Mouse (Mus musculus) heart, adult 9 months (tissue): ENCODE data around the gene Fndc9.

Experiments
- DNase-seq, 2 experiments: peaks; one replicate each; pipeline ENCODE4 v3.0.0; 2022; ENCODE audit warnings: low spot score in 2 of 2

The Fndc9 gene

GRCm38 (mm10) chr11:46235334-46235733 is at the start of gene Fndc9:
TSS of gene Fndc9 (plus strand) at chr11:46235531.
- no peak for DNase-seq

- DNase-seq: no peak
These were observed 47.0 kb upstream of the Fndc9 start for GRCm38 (mm10) chr11:46188283-46188682.

- DNase-seq: no peak
These were observed 41.2 kb upstream of the Fndc9 start for GRCm38 (mm10) chr11:46194175-46194574.

GRCm38 (mm10) chr11:46200664-46201063 is 34.7 kb upstream of the Fndc9 start:
- no peak for DNase-seq

- DNase-seq: no peak
These were observed 33.4 kb upstream of the Fndc9 start for GRCm38 (mm10) chr11:46201636-46202546.

- DNase-seq: no peak
These were observed 32.8 kb upstream of the Fndc9 start for GRCm38 (mm10) chr11:46202547-46202887.

- no peak for DNase-seq
These were observed 30.5 kb upstream of the Fndc9 start for GRCm38 (mm10) chr11:46204841-46205240.

GRCm38 (mm10) chr11:46205639-46206409 is 29.5 kb upstream of the Fndc9 start:
- DNase-seq: no peak

GRCm38 (mm10) chr11:46209884-46210283 is 25.4 kb upstream of the Fndc9 start:
- DNase-seq: no peak

- no peak for DNase-seq
These were observed 23.5 kb upstream of the Fndc9 start for GRCm38 (mm10) chr11:46211858-46212257.

GRCm38 (mm10) chr11:46213844-46214243 is 21.5 kb upstream of the Fndc9 start:
- no peak for DNase-seq

GRCm38 (mm10) chr11:46214368-46215230 is 20.7 kb upstream of the Fndc9 start:
- peak in 1 of 2 experiments; percentile 11 for DNase-seq

GRCm38 (mm10) chr11:46215354-46215753 is 20.0 kb upstream of the Fndc9 start:
- peak; percentile 38 to 63 for DNase-seq

GRCm38 (mm10) chr11:46216669-46217068 is 18.7 kb upstream of the Fndc9 start:
- DNase-seq: no peak

GRCm38 (mm10) chr11:46217686-46218085 is 17.6 kb upstream of the Fndc9 start:
- DNase-seq: no peak

GRCm38 (mm10) chr11:46218584-46218983 is 16.7 kb upstream of the Fndc9 start:
- no peak for DNase-seq

- DNase-seq: no peak
These were observed 16.0 kb upstream of the Fndc9 start for GRCm38 (mm10) chr11:46219380-46219779.

GRCm38 (mm10) chr11:46220211-46220610 is 15.1 kb upstream of the Fndc9 start:
- no peak for DNase-seq

GRCm38 (mm10) chr11:46223575-46223974 is 11.8 kb upstream of the Fndc9 start:
- DNase-seq: no peak

- no peak for DNase-seq
These were observed 10.0 kb upstream of the Fndc9 start for GRCm38 (mm10) chr11:46225345-46225744.

- no peak for DNase-seq
These were observed 5.1 kb upstream of the Fndc9 start for GRCm38 (mm10) chr11:46230184-46230583.

GRCm38 (mm10) chr11:46232803-46233202 is 2.5 kb upstream of the Fndc9 start:
- DNase-seq: no peak
